Comparison of ENCODE assay signal across 9 mouse cellular contexts in genomic region chr10:80808099-80808984, GRCm38 (mm10). TPM values are rescaled to one million over a fixed set of nuclear protein-coding genes. Genes with fewer than 3 reads are reported as not detected.
DNase-seq lines count a peak whose midpoint lies in the region; ATAC-seq and TF ChIP-seq lines count a peak whose summit lies in the region.
"Had no signal": no experiment of that assay in that cellular context is flagged by ENCODE, and none has a peak within 500 bp of the region (broad histone marks: within the 10 kb centered on the region; RNA-seq: fewer than 3 reads in every experiment).

No protein-coding gene starts in this region.

- H3K4me3 ChIP-seq in heart, embryonic 11.5 days (ENCODE audit: low read depth, low read length) = peak overlapping the region; percentile 48
- no peak overlapping the region for H3K4me3 ChIP-seq in forebrain, postnatal 0 days (ENCODE audit: low read depth, low read length)
- H3K4me3 ChIP-seq in midbrain, embryonic 12.5 days = peak overlapping the region; percentile 14; the same call in 1 of the 2 replicates

- no peak for DNase-seq in heart, postnatal 10 days
- peak; percentile 51 for DNase-seq in R1 (ENCODE audit: low read depth, low spot score)
- no peak for DNase-seq in forebrain, postnatal 0 days
- DNase-seq in left cerebral cortex, adult 11 months (ENCODE audit: low spot score) = no peak
- DNase-seq in right cerebral cortex, postnatal 10 days (ENCODE audit: low spot score in 2 of 2) = no peak
- DNase-seq in urinary bladder, postnatal 14 days (ENCODE audit: low spot score) = no peak

- H3K9ac ChIP-seq in heart, embryonic 11.5 days (ENCODE audit: low read depth, low read length) = peak overlapping the region; percentile 63
- no peak overlapping the region for H3K9ac ChIP-seq in forebrain, postnatal 0 days
- peak overlapping the region; percentile 78 for H3K9ac ChIP-seq in midbrain, embryonic 12.5 days (replicated peaks)

- H3K27me3 ChIP-seq in heart, embryonic 11.5 days (ENCODE audit: control insufficient read depth, insufficient read depth, low read length) = peaks cover 11% of the 10 kb centered on the region
- peaks cover 10% of the 10 kb centered on the region for H3K27me3 ChIP-seq in forebrain, postnatal 0 days (ENCODE audit: insufficient read depth, low read length)
- H3K27me3 ChIP-seq in midbrain, embryonic 12.5 days = peaks cover 56% of the 10 kb centered on the region
- H3K27me3 ChIP-seq: CH12.LX had no signal

- peak overlapping the region; percentile 96 for H3K4me2 ChIP-seq in heart, embryonic 11.5 days
- peak overlapping the region; percentile 25; the same call in 1 of the 2 replicates for H3K4me2 ChIP-seq in forebrain, postnatal 0 days (ENCODE audit: low read depth)
- peak overlapping the region; percentile 96 for H3K4me2 ChIP-seq in midbrain, embryonic 12.5 days (replicated peaks)

- H3K36me3 ChIP-seq in heart, embryonic 11.5 days (ENCODE audit: control insufficient read depth, insufficient read depth, low read length) = peaks cover 10% of the 10 kb centered on the region
- peaks cover 21% of the 10 kb centered on the region for H3K36me3 ChIP-seq in forebrain, postnatal 0 days (ENCODE audit: insufficient read depth)
- H3K36me3 ChIP-seq in midbrain, embryonic 12.5 days = peaks cover 21% of the 10 kb centered on the region

- intact Hi-C loops in heart, postnatal 10 days (cut with DNase I) = loop anchor here (5.0 kb wide), 3 partner anchors 61 to 189 kb away; no protein-coding TSS in a partner anchor

- 17% methylated on average over 40 of the region's 40 CpGs for WGBS in heart, embryonic 11.5 days (ENCODE audit: insufficient replicate concordance)
- 18% methylated on average over 40 of the region's 40 CpGs for WGBS in forebrain, postnatal 0 days
- WGBS in midbrain, embryonic 12.5 days = 14% methylated on average over 40 of the region's 40 CpGs

- no peak for TF ChIP-seq CTCF in forebrain, postnatal 0 days (IDR thresholded peaks at IDR 0.05; ENCODE audit: low read depth)

- H3K27ac ChIP-seq in heart, embryonic 11.5 days (ENCODE audit: low read depth, low read length) = peak overlapping the region; percentile 64
- H3K27ac ChIP-seq in forebrain, postnatal 0 days (ENCODE audit: low read depth, low read length) = no peak overlapping the region
- no peak overlapping the region; the same call in 1 of the 2 replicates for H3K27ac ChIP-seq in midbrain, embryonic 12.5 days (replicated peaks)

- ATAC-seq in heart, embryonic 11.5 days (replicated peaks; ENCODE audit: insufficient number of reproducible peaks, low FRiP score, low TSS enrichment) = no peak
- ATAC-seq in forebrain, postnatal 0 days = no peak
- ATAC-seq in midbrain, embryonic 12.5 days (ENCODE audit: low FRiP score, low read depth) = no peak

- H3K9me3 ChIP-seq in heart, embryonic 11.5 days (replicated peaks; ENCODE audit: control insufficient read depth, low read length) = no peaks in the 10 kb centered on the region
- H3K9me3 ChIP-seq in forebrain, postnatal 0 days (ENCODE audit: low read length) = no peaks in the 10 kb centered on the region
- no peaks in the 10 kb centered on the region for H3K9me3 ChIP-seq in midbrain, embryonic 12.5 days

- H3K4me1 ChIP-seq in heart, embryonic 11.5 days (ENCODE audit: control insufficient read depth, insufficient read depth, low read length) = peaks cover 51% of the 10 kb centered on the region
- H3K4me1 ChIP-seq in forebrain, postnatal 0 days (ENCODE audit: insufficient read depth) = peaks cover 11% of the 10 kb centered on the region
- H3K4me1 ChIP-seq in midbrain, embryonic 12.5 days = peaks cover 42% of the 10 kb centered on the region

RNA-seq across cellular contexts. Expression of gene Amh, which starts 3.3 kb away (rescaled TPM):
- 0.11 TPM in 1 of 2 replicates, not detected in the other for polyA plus RNA-seq in heart, embryonic 11.5 days (2014; fragmentation: Nextera tagmentation; extraction: Ambion mirVana)
- total RNA-seq in heart, postnatal 10 days (2021) = under 1 TPM; 0.41 to 0.45 TPM
- total RNA-seq in forebrain, postnatal 0 days (2014; rRNA removed) = 0.62 and 0.69 TPM in 2 replicates
- not detected in 2 replicates for polyA plus RNA-seq in forebrain, postnatal 0 days (2015; fragmentation: Nextera tagmentation; extraction: Ambion mirVana)
- 0.10 TPM in 1 of 2 replicates, not detected in the other for polyA plus RNA-seq in midbrain, embryonic 12.5 days (2016; fragmentation: Nextera tagmentation; extraction: Ambion mirVana)

RNA-seq across cellular contexts. Expression of gene Jsrp1, which starts 5.0 kb away (rescaled TPM):
- polyA plus RNA-seq in heart, embryonic 11.5 days (2014; fragmentation: Nextera tagmentation; extraction: Ambion mirVana) = 8.0 and 10.0 TPM in 2 replicates
- total RNA-seq in heart, postnatal 10 days (2021) = under 1 TPM in 1 of 2 experiments, not detected in 1; 0.74 TPM
- 0.38 TPM in 1 of 2 replicates, not detected in the other for total RNA-seq in forebrain, postnatal 0 days (2014; rRNA removed)
- polyA plus RNA-seq in forebrain, postnatal 0 days (2015; fragmentation: Nextera tagmentation; extraction: Ambion mirVana) = 0.70 and 0.76 TPM in 2 replicates
- polyA plus RNA-seq in midbrain, embryonic 12.5 days (2016; fragmentation: Nextera tagmentation; extraction: Ambion mirVana) = 0.38 and 0.50 TPM in 2 replicates

RNA-seq across cellular contexts. Expression of gene Plekhj1, which starts 9.9 kb away (rescaled TPM):
- 89.0 and 97.7 TPM in 2 replicates for polyA plus RNA-seq in heart, embryonic 11.5 days (2014; fragmentation: Nextera tagmentation; extraction: Ambion mirVana)
- 10 to 100 TPM; 32.6 to 32.9 TPM for total RNA-seq in heart, postnatal 10 days (2021)
- 81.1 and 89.0 TPM in 2 replicates for total RNA-seq in forebrain, postnatal 0 days (2014; rRNA removed)
- polyA plus RNA-seq in forebrain, postnatal 0 days (2015; fragmentation: Nextera tagmentation; extraction: Ambion mirVana) = 96.8 and 107 TPM in 2 replicates
- 137 and 148 TPM in 2 replicates for polyA plus RNA-seq in midbrain, embryonic 12.5 days (2016; fragmentation: Nextera tagmentation; extraction: Ambion mirVana)

RNA-seq across cellular contexts. Expression of gene Sf3a2, which starts 10.3 kb away (rescaled TPM):
- 68.6 and 68.7 TPM in 2 replicates for polyA plus RNA-seq in heart, embryonic 11.5 days (2014; fragmentation: Nextera tagmentation; extraction: Ambion mirVana)
- 10 to 100 TPM; 36.8 to 41.4 TPM for total RNA-seq in heart, postnatal 10 days (2021)
- 20.4 and 20.6 TPM in 2 replicates for total RNA-seq in forebrain, postnatal 0 days (2014; rRNA removed)
- polyA plus RNA-seq in forebrain, postnatal 0 days (2015; fragmentation: Nextera tagmentation; extraction: Ambion mirVana) = 66.4 and 73.7 TPM in 2 replicates
- polyA plus RNA-seq in midbrain, embryonic 12.5 days (2016; fragmentation: Nextera tagmentation; extraction: Ambion mirVana) = 68.5 and 70.8 TPM in 2 replicates

RNA-seq across cellular contexts. Expression of gene Oaz1, which starts 18.1 kb away (rescaled TPM):
- 1,894 and 1,935 TPM in 2 replicates for polyA plus RNA-seq in heart, embryonic 11.5 days (2014; fragmentation: Nextera tagmentation; extraction: Ambion mirVana)
- total RNA-seq in heart, postnatal 10 days (2021) = 1,000 to 10,000 TPM; 1,023 to 1,076 TPM
- total RNA-seq in forebrain, postnatal 0 days (2014; rRNA removed) = 1,019 and 1,040 TPM in 2 replicates
- polyA plus RNA-seq in forebrain, postnatal 0 days (2015; fragmentation: Nextera tagmentation; extraction: Ambion mirVana) = 1,146 and 1,244 TPM in 2 replicates
- 1,390 and 1,564 TPM in 2 replicates for polyA plus RNA-seq in midbrain, embryonic 12.5 days (2016; fragmentation: Nextera tagmentation; extraction: Ambion mirVana)

Comparison
In these comparisons a context has a peak if more than half of its experiments do, and no peak if none do; other contexts are left out.
1. H3K4me2 ChIP-seq: peak in every context shown above with its lines; median percentile 96 in heart, embryonic 11.5 days; 96 in midbrain, embryonic 12.5 days; 25 in forebrain, postnatal 0 days.